Mouse (Mus musculus) right cerebral cortex, postnatal 4 days (tissue): ENCODE results near the gene Foxd2.

Source experiments
- DNase-seq: peaks from one replicate; pipeline ENCODE4 v3.0.0-alpha.2; 2022

The Foxd2 gene

GRCm38 (mm10) chr4:114908829-114909601 is at the start of gene Foxd2:
Gene Foxd2, minus strand, starts transcription at chr4:114908873.
- peak; percentile 83 for DNase-seq

DNA sequence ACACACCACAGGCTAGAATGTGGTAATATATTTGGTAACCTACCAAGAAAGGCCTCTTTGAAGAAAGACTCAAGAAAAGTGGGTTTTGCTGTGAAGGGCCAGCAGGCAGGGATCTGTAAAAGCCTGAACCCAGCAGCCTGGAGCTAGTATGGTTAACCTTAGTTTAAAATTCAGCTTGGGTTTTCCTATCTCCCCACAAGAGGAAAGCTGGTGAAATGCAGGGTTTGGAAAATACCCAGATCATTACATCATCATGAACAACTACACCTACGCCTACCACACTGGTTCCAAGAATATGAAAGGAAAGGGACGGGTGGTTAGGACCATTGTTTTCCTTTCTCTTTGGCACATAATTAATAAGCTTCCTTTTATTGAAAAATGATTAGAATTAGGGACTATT is 49.6 kb upstream of the Foxd2 start:
- no peak for DNase-seq

DNA sequence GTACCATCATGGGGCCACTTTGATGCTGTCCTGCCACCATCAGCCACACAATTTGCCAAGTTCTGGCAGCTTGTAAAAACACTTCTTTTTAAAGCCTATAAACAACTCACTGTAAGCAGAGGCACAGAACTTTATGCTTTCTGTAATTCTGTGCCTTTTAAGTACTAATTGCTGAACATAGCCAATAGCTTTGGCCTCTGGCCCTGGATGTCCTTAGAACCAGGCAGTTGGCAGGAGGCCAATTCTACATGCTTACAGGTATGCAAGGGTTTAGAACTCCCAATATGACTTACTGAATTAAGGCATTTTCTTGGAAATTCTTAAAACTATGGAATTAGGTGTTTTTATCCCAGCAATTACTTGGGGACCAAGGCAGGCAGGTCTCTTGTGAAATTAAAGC is 48.7 kb upstream of the Foxd2 start:
- DNase-seq, result no peak

- DNase-seq, result no peak
Measured at GRCm38 (mm10) chr4:114953172-114953571, 44.5 kb upstream of the Foxd2 start.

DNA sequence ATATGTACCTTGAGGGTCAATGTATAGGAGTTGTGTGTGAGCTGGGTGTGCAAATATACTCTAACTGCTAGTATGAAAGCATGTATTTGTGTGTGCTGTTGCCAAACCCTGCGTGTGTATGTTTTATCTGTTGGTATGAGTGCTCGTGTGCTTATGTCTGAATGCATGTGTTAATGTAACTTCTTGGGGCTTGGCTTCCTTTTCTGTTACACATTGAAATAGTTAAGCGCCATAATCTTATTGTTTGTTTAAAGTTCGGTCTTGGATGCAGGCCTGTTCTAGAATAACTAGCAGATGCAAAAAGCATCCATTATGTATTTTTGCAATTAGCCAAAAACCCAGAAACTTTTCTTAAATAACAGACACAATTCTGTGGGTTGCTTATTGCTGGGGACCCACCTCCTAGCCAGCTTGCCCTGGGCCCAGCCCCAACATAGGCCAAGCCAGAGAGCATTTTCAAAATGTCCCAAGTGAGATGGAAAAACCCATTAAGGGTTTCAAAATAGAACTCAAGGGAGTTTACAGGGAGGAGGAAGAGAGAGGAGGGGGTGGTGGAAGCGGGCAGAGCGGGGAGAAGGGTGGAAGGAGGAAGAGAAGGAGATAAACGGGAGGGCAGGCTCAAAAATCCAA is 39.3 kb upstream of the Foxd2 start:
- no peak for DNase-seq

- DNase-seq, result peak; percentile 89
Measured at GRCm38 (mm10) chr4:114947395-114947794, 38.7 kb upstream of the Foxd2 start.

DNA sequence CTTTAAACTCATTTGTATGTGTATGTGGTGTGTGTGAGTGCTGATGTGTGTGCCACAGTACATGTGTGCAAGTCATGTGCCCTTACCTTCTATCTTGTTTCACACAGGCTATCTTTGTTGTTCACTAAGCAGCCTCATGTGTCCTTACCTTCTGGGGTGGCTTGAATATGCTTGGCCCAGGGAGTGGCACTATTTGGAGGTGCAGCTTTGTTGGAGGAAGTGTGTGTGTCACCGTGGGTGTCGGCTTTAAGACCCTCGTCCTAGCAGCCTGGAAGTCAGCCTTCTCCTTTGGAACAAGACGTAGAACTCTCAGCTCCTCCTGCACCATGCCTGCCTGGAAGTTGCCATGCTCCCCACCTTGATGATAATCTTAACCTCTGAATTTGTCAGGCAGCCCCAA is 37.7 kb upstream of the Foxd2 start:
- DNase-seq, result no peak

DNA sequence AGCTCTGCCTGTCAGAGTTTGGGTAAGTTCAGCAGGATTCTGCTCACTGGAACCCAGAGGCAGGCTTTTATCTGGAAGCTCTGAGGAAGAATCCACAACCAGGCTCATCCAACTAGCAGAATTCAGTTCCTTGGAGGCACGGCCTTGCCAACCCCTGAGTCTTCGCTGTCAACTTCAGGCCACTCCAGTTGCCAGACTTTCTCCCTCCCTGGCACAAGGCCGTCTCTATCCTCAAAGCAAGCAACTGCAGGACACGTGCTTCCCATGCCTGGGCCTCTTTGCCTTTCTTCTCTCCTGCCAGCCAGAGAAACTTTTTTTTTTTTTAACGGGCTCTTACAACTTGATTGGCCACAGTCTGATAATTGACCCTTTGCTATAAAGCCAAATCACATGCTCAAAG is 36.3 kb upstream of the Foxd2 start:
- no peak for DNase-seq

GRCm38 (mm10) chr4:114942583-114942982 is 33.9 kb upstream of the Foxd2 start:
- DNase-seq, result no peak

- no peak for DNase-seq
Measured at GRCm38 (mm10) chr4:114942112-114942511, 33.4 kb upstream of the Foxd2 start.

GRCm38 (mm10) chr4:114941311-114941710 is 32.6 kb upstream of the Foxd2 start:
- DNase-seq, result no peak

DNA sequence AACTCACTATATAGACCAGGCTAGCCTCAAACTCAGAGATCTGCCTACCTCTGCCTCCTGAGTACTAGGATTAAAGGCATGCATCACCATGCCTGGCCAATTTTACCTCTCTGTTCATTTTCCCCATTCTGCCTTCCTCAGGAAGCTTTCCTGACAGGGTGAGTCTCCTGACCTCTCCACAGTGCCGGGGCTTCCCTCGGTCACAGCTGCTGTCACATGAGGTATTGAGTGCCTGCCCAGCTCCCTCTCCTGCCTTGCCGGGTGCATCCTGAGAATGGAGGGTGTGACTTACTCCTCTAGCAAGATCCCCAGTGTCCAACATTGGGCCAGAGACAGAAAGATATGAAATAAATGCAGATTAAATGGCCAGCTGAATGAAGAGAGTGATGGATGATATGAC is 29.6 kb upstream of the Foxd2 start:
- no peak for DNase-seq

DNA sequence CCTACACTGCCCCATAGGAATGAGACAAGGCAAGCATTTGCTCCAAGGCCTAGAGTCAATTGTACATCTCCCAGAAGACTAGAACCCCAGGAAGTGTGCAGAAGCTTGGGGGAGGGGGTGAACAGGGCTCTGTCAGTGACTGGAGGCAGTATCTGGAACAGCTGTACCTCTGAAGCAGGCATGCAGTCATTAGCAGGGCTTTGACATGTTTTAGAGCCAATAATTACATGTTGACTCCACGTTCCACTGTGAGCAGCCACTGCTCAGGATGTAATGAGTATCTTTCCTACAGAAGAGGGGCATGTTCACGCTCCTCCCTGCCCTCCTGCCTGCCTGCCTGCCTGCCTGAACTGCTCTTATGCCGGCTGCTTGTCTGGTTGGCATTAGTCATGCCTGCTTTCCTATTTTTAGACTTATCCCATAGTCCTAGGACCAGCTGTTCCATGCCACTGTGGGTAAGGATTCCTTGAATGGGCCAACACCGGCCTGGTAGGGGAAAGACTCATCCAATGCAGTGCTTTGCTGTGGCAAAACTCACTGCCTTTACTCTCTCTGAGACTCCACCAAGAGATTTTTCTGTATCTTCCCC is 28.9 kb upstream of the Foxd2 start:
- no peak for DNase-seq

DNA sequence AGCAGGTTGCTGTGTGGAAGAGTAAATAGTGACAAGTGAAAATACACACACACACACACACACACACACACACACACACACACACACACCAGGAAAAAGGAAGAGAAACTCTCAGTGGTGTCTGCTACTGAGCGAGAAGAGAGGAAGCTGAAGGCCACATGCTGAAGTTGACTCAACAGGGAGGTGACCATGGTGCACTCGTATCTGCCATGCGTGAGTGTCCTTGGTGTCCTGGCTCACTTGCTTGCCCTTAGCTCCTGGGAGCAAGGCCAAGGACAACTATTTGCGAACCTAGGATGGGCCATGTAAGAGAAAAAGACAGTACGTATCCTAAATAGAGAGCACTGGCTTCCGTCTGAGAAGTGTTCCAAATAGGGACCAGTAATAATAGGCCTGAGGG is 25.5 kb upstream of the Foxd2 start:
- DNase-seq, result no peak

DNA sequence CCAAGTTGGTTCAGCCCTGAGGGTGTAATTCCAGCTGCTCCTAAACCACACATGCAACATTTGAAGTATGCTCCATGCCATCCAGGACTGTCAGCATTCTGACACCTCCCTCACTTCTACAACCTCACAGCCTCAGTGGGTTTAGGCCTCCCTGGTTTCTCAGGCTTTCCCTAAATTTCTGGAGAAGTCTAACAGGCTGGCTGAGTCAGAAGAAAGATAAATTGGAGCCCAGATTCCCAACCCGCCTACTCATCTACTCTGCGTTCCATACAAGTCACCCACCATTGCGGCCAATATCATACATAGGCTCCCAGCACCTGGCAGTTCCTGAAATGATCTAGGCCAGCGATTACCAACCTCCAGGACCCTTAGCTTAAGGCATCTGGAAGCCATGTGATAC is 24.1 kb upstream of the Foxd2 start:
- DNase-seq, result no peak

GRCm38 (mm10) chr4:114929155-114929554 is 20.5 kb upstream of the Foxd2 start:
- DNase-seq, result no peak

DNA sequence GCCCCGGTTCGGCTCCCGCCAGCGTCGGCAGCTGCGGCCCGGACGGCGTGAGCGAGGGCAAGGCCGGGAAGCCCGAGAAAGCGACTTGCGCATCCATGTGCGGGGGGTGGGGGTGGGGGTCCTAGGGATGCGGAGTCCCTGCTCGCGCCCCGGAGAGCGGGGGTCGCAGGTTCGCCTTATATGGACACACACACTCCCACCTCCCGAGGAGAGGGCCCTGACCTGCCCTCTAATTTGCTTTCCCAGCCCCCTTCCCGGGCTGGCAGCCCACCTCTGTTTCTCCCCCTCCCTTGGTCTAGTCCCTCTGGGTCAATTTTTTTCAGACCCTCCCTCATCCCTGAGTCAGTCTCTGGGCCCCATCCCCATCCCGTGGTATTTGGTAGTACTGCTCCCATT is 17.2 kb upstream of the Foxd2 start, which contains the start of gene Foxe3:
Gene Foxe3 (minus strand): TSS at position 97 of the 396 bp plus-strand sequence.
- no peak for DNase-seq

DNA sequence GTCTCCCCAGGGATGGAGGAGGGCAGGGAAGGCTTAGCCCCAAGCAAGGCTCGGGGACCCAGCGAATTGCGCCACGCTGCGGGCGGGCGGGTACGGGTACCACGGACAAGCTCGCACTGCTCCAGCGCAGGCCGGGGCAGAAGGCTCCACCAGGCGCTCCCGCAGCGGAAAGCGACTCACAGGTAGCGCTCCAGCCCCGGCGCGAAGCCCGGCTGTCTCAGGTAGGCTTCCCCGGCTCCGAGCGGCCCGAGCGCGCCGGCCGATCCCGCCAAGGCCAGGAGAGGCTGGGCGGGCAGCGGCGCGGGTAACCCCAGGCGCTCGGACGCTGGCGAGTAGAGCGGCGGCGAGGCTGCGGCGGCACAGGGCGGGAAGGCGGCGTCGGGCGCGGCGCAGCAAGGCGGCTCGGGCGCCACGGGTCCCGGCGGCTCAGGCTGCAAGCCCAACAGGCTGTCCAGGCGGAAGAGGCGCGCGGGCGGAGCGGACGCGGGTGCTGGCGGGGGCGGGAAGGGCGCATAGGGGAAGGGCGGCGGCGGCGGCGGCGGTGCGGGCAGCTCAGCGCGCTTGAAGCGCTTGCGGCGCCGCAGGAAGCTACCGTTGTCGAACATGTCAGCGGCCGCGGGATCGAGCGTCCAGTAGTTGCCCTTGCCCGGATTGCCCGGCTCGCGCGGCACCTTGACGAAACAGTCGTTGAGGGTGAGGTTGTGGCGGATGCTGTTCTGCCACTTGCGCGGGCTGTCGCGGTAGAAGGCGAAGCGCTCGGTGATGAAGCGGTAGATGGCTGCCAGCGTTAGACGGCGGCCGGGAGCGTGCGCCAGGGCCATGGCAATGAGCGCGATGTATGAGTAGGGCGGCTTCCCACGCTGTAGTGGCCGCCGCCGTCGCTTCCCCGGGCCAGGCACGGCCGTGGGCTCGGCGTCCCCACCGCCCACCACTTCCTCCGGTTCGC is 16.6 kb upstream of the Foxd2 start:
- DNase-seq, result peak; percentile 9

DNA sequence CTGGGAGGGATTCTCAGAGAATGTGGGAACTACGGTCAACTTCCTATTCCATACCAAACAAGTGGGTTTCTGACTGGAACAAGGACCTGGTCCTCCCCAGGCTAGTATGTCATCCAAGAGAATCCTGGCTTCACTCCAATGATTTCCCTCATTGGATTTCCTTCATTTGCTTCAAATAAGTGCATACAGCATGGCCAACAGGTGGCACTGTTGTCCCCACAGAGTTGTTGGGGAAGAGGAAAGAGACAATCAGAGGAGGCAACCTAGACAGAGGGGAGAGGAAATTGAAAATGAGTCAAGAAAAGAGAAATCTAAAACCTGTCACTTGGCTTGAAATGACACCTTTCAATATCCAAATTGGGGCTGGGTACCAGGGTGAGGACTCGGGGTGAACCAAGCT is 8.4 kb upstream of the Foxd2 start:
- peak; percentile 39 for DNase-seq

DNA sequence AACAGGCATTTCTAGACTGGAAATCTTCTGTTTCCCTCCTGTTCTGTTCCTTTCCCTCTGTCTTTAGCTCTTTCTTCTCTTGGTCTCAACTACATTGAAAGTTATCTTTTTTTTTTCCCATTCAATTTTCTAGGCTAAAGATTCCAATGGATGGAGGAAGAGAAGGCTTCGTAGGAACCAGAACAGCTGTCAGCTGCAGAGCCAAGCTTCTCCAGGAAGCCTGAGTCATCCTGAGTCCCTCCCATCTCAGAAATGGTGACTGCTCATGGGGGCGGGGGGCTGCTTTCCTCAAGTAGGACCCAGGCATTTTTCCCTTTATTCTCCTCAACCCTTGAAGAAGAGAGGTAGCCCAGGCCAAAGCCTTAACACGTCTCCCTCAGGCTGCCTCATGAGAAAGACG is 7.4 kb upstream of the Foxd2 start:
- no peak for DNase-seq

DNA sequence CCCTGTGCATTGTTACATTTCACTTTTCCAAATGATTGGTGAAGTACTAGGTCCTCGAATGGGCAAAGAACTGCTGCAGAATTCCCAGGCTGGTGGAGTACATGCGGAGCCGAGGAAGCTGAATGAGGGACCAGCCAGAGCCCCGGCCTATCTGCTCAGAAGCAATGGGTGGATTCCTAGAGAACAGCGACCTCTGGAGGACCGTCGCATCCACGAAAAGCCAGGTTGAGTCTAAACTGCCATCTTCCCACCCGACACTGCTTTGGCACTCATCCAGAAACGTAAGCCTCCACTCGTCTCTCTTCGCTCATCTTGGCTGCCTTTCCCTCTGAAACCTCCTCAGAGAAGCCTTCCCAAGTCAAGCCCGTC is 4.9 kb upstream of the Foxd2 start:
- peak; percentile 59 for DNase-seq

- no peak for DNase-seq
Measured at GRCm38 (mm10) chr4:114912705-114913593, 4.3 kb upstream of the Foxd2 start.
